Mouse (Mus musculus) liver, adult 2 months (tissue): Measurements from ENCODE around the gene Hsd17b12.

Experiments
- CTCF ChIP-seq: fragments of 200-500 bp; IDR thresholded peaks from 2 replicates; pipeline ENCODE4 v1.5.1; 2011; ENCODE audit warnings: low read depth, low read length, control low read depth
- POLR2A ChIP-seq: fragments of 200-500 bp; IDR thresholded peaks from 2 replicates; pipeline ENCODE4 v1.6.1; 2011; ENCODE audit warnings: low read length, control low read depth; ENCODE audit not compliant: insufficient read depth; ENCODE audit errors: extremely low read depth

DNA sequence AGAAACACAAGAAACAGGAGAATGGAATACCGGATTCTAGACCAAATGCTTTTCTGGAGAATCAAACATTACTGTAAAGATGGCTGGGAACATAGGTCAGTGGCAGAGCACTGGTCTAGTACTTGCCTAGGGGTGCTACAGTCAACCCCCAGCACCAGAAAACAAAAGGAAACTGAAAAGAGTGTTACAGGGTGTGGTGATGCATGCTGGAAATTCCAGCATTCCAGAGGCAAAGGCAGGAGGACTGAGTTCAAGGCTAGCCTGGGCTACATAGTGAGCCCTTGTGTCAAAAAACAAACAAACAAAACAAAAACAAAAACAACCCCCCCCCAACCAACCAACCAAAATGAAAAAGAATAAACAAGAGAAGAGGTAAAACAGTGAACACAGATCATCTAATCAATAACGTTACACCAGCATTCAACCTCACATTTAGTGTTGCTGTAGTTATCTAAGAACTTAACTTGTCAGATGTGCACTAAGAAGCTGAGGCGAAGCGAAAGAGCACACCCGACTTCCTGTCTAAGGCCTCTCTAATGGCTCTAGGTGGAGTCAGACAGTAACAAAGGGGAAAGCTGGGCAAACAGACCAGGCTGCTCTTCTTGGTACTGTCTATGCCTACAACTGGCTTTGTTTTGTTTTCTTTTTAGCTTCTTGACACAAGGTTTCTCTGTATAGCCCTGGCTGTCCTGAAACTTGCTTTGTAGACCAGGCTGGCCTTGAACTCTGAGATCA, 117.2 kb downstream of the Hsd17b12 start:
- TF ChIP-seq CTCF: no peak
- TF ChIP-seq POLR2A: no peak
